In the genomic region with DNA sequence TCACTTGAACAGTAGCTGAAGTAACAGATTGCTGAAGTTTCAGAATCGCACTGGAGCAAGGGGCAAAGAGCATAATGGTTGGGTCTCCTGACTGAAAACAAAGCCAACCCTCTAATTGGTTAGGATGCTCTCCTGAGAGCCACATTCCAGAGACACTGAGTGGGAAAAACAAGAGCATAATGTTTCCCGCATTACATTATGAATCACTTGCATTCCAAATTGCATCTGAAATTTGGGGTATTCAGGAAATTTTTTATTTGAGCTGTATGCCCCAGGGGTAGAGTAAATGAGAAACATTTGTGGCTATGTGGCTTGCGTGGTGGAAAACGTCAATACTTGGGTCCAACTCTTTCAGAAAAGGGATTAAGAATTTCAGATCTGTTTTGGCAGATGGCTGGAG, we compare ENCODE assay signal across 19 mouse cellular contexts. TPM values are rescaled to one million over a fixed set of nuclear protein-coding genes. Genes with fewer than 3 reads are reported as not detected.
"Had no signal": no experiment of that assay in that cellular context is flagged by ENCODE, and none has a peak within 500 bp of the region (broad histone marks: within the 10 kb centered on the region; RNA-seq: fewer than 3 reads in every experiment).

No protein-coding gene starts in this region.

- H3K4me3 ChIP-seq: layer of hippocampus, adult 2 months; limb, embryonic 15.5 days; megakaryocyte, embryonic 14.5 days; midbrain, embryonic 10.5 days; midbrain, embryonic 13.5 days; myocyte; stomach, embryonic 15.5 days had no signal

- H3K27ac ChIP-seq: kidney, postnatal 0 days; layer of hippocampus, adult 2 months; limb, embryonic 15.5 days; liver, embryonic 14.5 days; macrophage; midbrain, embryonic 10.5 days; midbrain, embryonic 13.5 days; stomach, embryonic 15.5 days had no signal

- H3K9ac ChIP-seq: limb, embryonic 15.5 days; liver, embryonic 14.5 days; liver, postnatal 0 days; lung, embryonic 14.5 days; midbrain, embryonic 13.5 days; stomach, embryonic 15.5 days had no signal

- H3K9me3 ChIP-seq: limb, embryonic 15.5 days; stomach, embryonic 15.5 days had no signal

- H3K4me2 ChIP-seq: limb, embryonic 15.5 days; liver, embryonic 11.5 days; lung, embryonic 14.5 days; midbrain, embryonic 13.5 days; stomach, embryonic 15.5 days had no signal

- DNase-seq: kidney, postnatal 25 days; layer of hippocampus, adult 9-11 months; liver, postnatal 0 days; lung, embryonic 14.5 days; thymus, postnatal 25 days had no signal

- ATAC-seq: liver, postnatal 0 days; lung, postnatal 0 days; midbrain, embryonic 13.5 days; midbrain, embryonic 16.5 days had no signal

- H3K27me3 ChIP-seq: limb, embryonic 15.5 days; megakaryocyte, embryonic 14.5 days; midbrain, embryonic 13.5 days; stomach, embryonic 15.5 days had no signal

- H3K4me1 ChIP-seq: limb, embryonic 15.5 days; megakaryocyte, embryonic 14.5 days; midbrain, embryonic 10.5 days; midbrain, embryonic 13.5 days; stomach, embryonic 15.5 days had no signal

RNA-seq across cellular contexts. Expression of gene Prdm5, which starts 55.2 kb away (rescaled TPM):
- total RNA-seq: monocyte, adult 5-6 weeks had no signal
